Mouse (Mus musculus) heart, embryonic 13.5 days (tissue): ENCODE data around the gene Cyp4f40. TPM values are rescaled to one million over a fixed set of nuclear protein-coding genes. Genes with fewer than 3 reads are reported as not detected.
"Not testable (repeated sequence)": the region's sequence is repeated elsewhere in the genome, so short reads cannot be mapped to it uniquely, and the experiment has no call there.

Experiments
- ATAC-seq: fragments of 200-750 bp; cut with Nextera tagmentation; 2 replicates; pipeline ENCODE4 v1.8.0; 2017; ENCODE audit warnings: moderate TSS enrichment; ENCODE audit not compliant: insufficient number of reproducible peaks, low FRiP score, low TSS enrichment; ENCODE audit errors: extremely low read depth
- H3K27ac ChIP-seq: fragments of 300-500 bp; sonication (generic); replicated peaks from 2 replicates; pipeline ENCODE4 v1.5.1; 2015; ENCODE audit warnings: moderate library complexity, mild to moderate bottlenecking, inconsistent platforms
- H3K27me3 ChIP-seq: fragments of 300-500 bp; sonication (generic); replicated peaks from 2 replicates; pipeline ENCODE4 v1.6.1; 2015; ENCODE audit warnings: mild to moderate bottlenecking, inconsistent platforms
- H3K36me3 ChIP-seq: fragments of 300-500 bp; sonication (generic); 2 replicates; pipeline ENCODE4 v1.6.1; 2015; ENCODE audit warnings: mild to moderate bottlenecking, inconsistent platforms
- H3K4me1 ChIP-seq: fragments of 300-500 bp; sonication (generic); 2 replicates; pipeline ENCODE4 v1.6.1; 2015; ENCODE audit warnings: inconsistent platforms
- H3K4me2 ChIP-seq: fragments of 300-500 bp; sonication (generic); 2 replicates; pipeline ENCODE4 v1.6.1; 2015; ENCODE audit warnings: inconsistent platforms, mild to moderate bottlenecking, moderate library complexity
- H3K4me3 ChIP-seq: fragments of 300-500 bp; sonication (generic); 2 replicates; pipeline ENCODE4 v1.5.1; 2015; ENCODE audit warnings: moderate library complexity, mild to moderate bottlenecking, inconsistent platforms
- H3K9ac ChIP-seq: fragments of 300-500 bp; sonication (generic); 2 replicates; pipeline ENCODE4 v1.6.1; 2015; ENCODE audit warnings: inconsistent platforms, mild to moderate bottlenecking, moderate library complexity
- H3K9me3 ChIP-seq: fragments of 300-500 bp; sonication (generic); 2 replicates; pipeline ENCODE4 v1.6.1; 2016; ENCODE audit warnings: inconsistent platforms
- WGBS: fragments of 180-500 bp; shearing (Covaris S2); methylation state at CpG from one replicate; pipeline ENCODE4 v1.1.7; 2015; ENCODE audit warnings: mixed read lengths; 5-methylcytosine and 5-hydroxymethylcytosine counted together
- polyA plus RNA-seq: library from polyadenylated mRNA; unstranded; fragments of >200 nt; fragmentation: Nextera tagmentation; extraction: Ambion mirVana; gene quantifications from 2 replicates; pipeline ENCODE4 v1.2.1, GENCODE M21; 2015

The Cyp4f40 gene
- polyA plus RNA-seq, result not detected in 2 replicates

DNA sequence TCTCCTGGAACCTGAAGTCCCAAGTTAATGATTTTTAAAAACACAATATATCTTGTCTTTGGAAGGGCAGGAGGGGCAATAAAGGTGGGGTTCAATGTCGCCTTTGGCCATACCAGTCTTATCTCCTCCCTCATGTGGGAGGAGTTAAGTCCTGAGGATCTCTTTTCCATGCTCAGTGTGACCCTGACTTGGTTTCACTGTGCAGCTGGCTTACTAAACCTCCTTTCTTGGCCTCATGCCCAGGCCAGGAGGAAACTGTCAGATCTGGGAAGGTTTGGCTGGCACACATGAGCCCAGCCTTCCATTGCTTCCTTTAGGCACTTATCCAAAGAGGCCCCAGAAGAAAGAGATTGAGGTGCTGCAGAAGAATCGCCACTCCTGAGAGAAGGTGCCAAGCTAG is at the start of gene Cyp4f40:
Cyp4f40 (plus strand) TSS at position 189 of the 400 bp plus-strand sequence.
- Histone ChIP-seq H3K9ac (no peak within 1 kb of the TSS), H3K9me3 (no peaks in the 10 kb centered on the region), H3K27me3 (no peaks in the 10 kb centered on the region), H3K4me3 (no peak within 1 kb of the TSS), H3K4me2 (no peak within 1 kb of the TSS), H3K27ac (no peak within 1 kb of the TSS), H3K4me1 (peaks cover 5% of the 10 kb centered on the region; the same call in 1 of the 2 replicates), H3K36me3 (no peaks in the 10 kb centered on the region)
- no peak for ATAC-seq
- 31% methylated on average over 2 of the region's 2 CpGs for WGBS

DNA sequence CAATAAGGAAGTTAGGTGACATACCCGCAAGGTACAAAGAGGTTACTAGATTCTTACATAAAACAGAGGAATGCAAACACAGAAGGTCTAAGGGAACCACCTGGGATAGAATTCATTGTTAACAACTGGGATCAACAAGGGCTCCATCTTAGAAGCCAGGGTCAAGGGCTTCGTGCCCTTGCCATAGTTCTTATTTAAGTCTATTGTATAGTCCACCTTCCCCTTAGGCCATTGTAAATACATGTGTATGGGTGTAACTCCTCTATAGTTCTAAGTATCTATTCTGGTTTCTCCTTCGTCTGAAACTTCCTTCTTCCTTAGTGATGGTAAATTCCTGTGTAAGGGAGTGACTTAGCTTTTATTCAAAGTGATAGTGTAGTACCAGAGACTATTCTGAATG is 48.5 kb upstream of the Cyp4f40 start:
- not testable (repeated sequence) for H3K27me3 ChIP-seq, H3K27ac ChIP-seq, H3K4me1 ChIP-seq, H3K4me2 ChIP-seq, H3K9me3 ChIP-seq, ATAC-seq, H3K36me3 ChIP-seq, H3K4me3 ChIP-seq, H3K9ac ChIP-seq
- WGBS, result 68% methylated on average over 3 of the region's 3 CpGs

DNA sequence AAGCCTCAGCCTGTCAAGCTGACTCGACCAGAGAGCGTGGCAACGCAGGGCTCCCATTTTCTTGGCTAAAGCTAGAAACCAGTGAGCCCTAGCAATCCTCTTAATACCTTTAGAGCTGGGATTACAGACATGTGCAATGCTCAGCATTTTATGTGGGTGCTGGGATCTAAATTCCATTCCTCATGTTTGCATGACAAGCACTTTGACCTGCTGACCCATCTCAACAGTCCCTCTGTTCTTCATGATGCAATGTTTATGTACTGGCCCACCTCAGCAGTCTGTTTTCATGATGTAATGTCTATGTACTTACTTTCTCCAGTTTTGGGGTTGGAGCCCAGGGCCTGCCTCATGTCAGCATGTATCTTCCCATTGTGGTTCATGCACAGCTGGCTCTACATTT is 47.8 kb upstream of the Cyp4f40 start:
- ATAC-seq, result no peak
- H3K9me3 ChIP-seq, result no peaks in the 10 kb centered on the region
- H3K4me2 ChIP-seq, result no peak overlapping the region
- H3K9ac ChIP-seq, result no peak overlapping the region
- no peaks in the 10 kb centered on the region for H3K27me3 ChIP-seq
- no peaks in the 10 kb centered on the region for H3K4me1 ChIP-seq
- H3K36me3 ChIP-seq, result no peaks in the 10 kb centered on the region
- WGBS, result 79% methylated on average over 3 of the region's 3 CpGs
- no peak overlapping the region for H3K4me3 ChIP-seq
- H3K27ac ChIP-seq, result no peak overlapping the region

DNA sequence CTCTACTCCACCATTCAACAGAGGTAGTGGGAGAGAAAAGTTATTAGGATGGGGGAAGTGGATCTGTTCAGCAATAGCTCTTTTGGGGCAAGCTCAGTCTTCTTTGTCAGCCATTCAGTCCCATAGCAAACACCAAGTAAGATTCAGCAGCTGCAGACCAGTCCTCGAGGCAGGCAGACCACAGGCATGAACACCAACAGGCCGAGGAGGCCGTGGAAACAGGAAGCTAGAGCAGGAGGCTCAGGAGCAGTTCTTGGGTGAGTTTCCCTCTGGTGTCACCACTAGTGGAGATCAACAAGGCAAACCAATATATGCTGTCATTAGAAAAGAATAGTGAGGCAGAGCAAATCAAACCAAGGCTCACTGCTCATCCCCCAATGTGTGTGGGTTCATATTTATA is 46.3 kb upstream of the Cyp4f40 start:
- H3K9me3 ChIP-seq, result 0 out of 2 replicates have a peak, but pooled peaks cover 4% of the 10 kb centered on the region
- no peaks in the 10 kb centered on the region for H3K36me3 ChIP-seq
- H3K9ac ChIP-seq, result no peak overlapping the region
- H3K27ac ChIP-seq, result no peak overlapping the region
- H3K27me3 ChIP-seq, result no peaks in the 10 kb centered on the region
- WGBS, result 72% methylated on average over 3 of the region's 3 CpGs
- H3K4me2 ChIP-seq, result no peak overlapping the region
- ATAC-seq, result no peak
- no peak overlapping the region for H3K4me3 ChIP-seq
- no peaks in the 10 kb centered on the region for H3K4me1 ChIP-seq

DNA sequence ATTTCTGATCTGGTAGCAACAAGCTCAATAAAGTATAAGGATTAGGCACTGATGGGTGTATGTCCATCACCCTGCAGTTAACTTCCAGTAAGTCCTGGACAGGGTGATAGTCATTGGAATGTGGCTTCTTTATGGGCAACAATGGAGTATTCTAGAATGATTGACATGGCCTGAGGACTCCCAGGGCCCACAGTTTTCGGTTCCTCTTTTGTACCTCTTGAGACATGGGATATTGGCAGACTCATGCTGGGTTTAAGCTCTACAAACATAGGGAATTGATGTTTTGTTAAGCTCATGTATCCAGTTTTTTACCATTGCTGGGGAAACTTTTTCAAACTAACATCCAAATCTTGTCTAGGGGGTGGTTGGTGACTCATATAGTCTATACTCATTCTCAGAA is 41.4 kb upstream of the Cyp4f40 start:
- no peaks in the 10 kb centered on the region for H3K4me1 ChIP-seq
- no peaks in the 10 kb centered on the region for H3K36me3 ChIP-seq
- H3K9me3 ChIP-seq, result peaks cover 27% of the 10 kb centered on the region
- H3K27me3 ChIP-seq, result no peaks in the 10 kb centered on the region
- H3K4me3 ChIP-seq, result no peak overlapping the region
- H3K4me2 ChIP-seq, result no peak overlapping the region
- 65% methylated on average over 1 of the region's 1 CpGs for WGBS
- ATAC-seq, result no peak
- H3K27ac ChIP-seq, result no peak overlapping the region
- no peak overlapping the region for H3K9ac ChIP-seq

DNA sequence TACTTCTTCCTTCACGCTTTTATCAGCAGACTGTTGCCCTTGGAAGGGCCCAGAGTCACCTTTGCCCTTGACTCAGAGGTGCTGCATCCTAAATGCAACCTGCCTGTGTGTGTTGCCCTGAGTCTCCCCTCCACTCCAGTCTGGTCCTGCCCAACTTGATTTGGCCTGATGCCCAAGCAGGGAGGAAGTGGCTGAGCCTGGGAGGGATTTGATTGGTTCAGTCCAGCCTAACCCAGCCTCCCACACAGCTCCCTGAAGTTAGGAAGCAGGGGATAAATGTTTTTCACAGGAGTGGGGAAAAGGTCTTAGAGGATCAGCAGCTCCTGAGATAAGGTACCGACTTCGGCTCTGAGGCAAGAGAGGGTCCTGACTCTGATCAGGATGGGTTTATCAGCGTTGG is 37.7 kb upstream of the Cyp4f40 start, which contains the start of gene Cyp4f37:
Cyp4f37 (plus strand) TSS at position 292 of the 400 bp plus-strand sequence.
- not testable (repeated sequence) for H3K9ac ChIP-seq, H3K4me2 ChIP-seq, H3K4me1 ChIP-seq, H3K27me3 ChIP-seq, H3K27ac ChIP-seq, H3K36me3 ChIP-seq, ATAC-seq, H3K4me3 ChIP-seq
- peaks cover 27% of the 10 kb centered on the region for H3K9me3 ChIP-seq
- WGBS, result 44% methylated on average over 4 of the region's 4 CpGs

DNA sequence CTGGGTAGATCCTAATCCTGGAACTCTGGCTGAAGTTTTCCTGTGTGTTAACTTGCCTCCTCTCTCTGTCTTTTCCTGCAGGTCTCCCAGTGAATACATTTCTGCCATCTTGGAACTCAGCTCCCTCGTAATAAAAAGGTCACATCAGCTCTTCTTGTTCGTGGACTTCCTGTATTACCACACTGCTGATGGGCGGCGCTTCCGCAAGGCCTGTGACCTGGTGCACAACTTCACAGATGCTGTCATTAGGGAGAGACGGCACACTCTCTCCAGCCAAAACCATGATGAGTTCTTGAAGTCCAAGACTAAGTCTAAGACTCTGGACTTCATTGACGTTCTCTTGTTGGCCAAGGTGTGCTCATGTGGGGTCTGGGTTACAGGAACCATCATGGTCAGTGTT is 29.0 kb upstream of the Cyp4f40 start:
- not testable (repeated sequence) for H3K9me3 ChIP-seq, H3K27ac ChIP-seq, H3K27me3 ChIP-seq, H3K4me2 ChIP-seq, H3K4me1 ChIP-seq, H3K36me3 ChIP-seq, ATAC-seq, H3K4me3 ChIP-seq, H3K9ac ChIP-seq
- 74% methylated on average over 7 of the region's 7 CpGs for WGBS

DNA sequence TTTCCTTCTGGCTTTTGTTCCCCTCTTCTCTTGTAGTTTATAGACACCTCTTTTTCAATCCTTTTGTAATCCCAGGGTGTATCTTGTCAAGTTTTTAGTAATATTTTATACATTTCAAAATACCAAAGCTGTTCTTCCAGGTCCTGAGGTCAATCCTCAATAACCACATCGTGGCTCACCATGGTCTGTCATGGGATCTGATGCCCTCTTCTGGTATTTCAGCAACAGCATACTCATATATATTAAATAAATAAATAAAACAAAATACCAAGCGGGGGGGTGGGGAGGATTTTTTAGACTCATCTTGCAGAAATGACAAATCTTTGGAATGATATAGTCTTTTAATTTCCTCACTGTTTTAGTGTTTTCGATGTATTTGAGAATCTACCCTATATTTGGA is 26.8 kb upstream of the Cyp4f40 start:
- ATAC-seq, result no peak
- no peaks in the 10 kb centered on the region; the same call in 1 of the 2 replicates for H3K27me3 ChIP-seq

DNA sequence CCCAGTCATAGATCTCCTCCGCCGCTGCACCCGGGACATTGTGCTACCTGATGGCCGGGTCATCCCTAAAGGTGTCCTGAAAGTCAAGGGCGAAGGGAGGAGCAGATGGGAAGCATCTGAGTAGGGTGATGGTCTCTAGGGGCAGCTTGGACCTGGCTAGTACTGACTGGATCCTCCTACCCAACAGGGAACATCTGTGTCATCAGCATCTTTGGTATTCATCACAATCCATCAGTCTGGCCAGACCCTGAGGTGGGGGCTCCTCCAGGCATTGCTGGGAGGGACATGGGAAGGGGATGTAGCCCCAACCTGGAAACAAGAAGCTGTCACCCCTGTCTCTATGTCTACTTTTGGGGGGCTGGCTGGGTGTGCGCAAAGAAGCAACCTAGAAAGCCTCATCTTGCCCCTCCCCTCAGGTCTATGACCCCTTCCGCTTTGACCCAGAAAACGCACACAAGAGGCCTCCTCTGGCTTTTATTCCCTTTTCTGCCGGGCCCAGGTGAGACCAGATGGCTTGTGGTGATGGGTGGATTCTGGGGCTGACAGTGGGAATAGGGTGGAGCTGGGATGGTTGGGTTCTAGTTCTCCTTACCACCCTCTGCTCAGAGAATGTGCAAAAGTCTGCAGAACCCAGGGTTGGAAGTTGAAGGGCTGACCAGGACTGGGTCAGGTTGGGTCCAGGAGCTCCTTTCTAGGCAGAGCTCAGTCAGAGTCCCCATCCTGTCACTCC is 24.3 kb upstream of the Cyp4f40 start:
- not testable (repeated sequence) for H3K4me1 ChIP-seq, H3K27ac ChIP-seq, H3K27me3 ChIP-seq, H3K9me3 ChIP-seq, ATAC-seq, H3K36me3 ChIP-seq
- 80% methylated on average over 9 of the region's 9 CpGs for WGBS
- Histone ChIP-seq H3K4me2 (peak overlapping the region; percentile 69), H3K4me3 (peak overlapping the region; percentile 46), H3K9ac (peak overlapping the region; percentile 75)

More for the DNA sequence above, 26.8 kb upstream of the Cyp4f40 start:
- 63% methylated on average over 3 of the region's 3 CpGs for WGBS
- Histone ChIP-seq H3K9ac (no peak overlapping the region), H3K4me1 (peaks cover 4% of the 10 kb centered on the region), H3K4me2 (no peak overlapping the region), H3K4me3 (no peak overlapping the region), H3K9me3 (no peaks in the 10 kb centered on the region), H3K36me3 (no peaks in the 10 kb centered on the region), H3K27ac (no peak overlapping the region)

DNA sequence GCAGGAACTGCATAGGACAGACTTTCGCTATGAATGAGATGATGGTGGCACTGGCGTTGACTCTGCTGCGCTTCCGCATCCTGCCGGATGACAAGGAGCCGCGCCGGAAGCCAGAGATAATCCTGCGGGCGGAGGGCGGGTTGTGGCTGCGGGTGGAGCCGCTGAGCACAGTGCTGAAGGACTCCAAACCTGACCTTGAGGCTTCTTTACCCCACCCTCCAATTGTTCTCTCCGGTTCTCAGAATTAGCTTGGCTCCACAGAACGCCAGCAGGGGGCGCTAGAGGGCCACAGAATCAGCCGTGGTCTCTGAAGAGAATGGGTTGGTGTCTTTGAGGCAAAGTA is 23.8 kb upstream of the Cyp4f40 start:
- no peak overlapping the region for H3K27ac ChIP-seq
- peaks cover 4% of the 10 kb centered on the region for H3K4me1 ChIP-seq
- peak overlapping the region; percentile 69 for H3K4me2 ChIP-seq
- no peaks in the 10 kb centered on the region for H3K36me3 ChIP-seq
- no peak for ATAC-seq
- peak overlapping the region; percentile 46 for H3K4me3 ChIP-seq
- H3K27me3 ChIP-seq, result no peaks in the 10 kb centered on the region; the same call in 1 of the 2 replicates
- H3K9me3 ChIP-seq, result no peaks in the 10 kb centered on the region
- peak overlapping the region; percentile 75 for H3K9ac ChIP-seq
- 1% methylated on average over 17 of the region's 17 CpGs for WGBS

DNA sequence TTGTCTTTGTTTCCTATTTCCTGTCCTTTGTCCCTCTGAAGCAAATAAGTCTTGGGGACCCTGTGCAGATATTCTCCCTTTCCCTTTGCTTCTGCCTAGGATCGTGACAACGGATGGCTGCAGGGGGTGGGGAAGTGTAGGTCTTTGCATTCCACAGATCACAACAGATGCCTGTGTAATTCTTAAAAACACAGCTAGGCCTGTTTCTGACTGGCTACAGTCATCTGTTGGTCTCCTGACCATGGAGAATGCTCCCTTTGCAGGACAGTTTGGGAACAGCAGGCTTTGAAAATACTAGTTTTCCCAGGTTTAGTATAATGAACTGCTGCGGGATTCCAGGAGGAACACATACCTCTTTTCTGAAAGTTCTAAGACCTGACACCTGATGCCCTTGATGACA is 22.4 kb upstream of the Cyp4f40 start:
- H3K9me3 ChIP-seq, result no peaks in the 10 kb centered on the region
- H3K36me3 ChIP-seq, result no peaks in the 10 kb centered on the region
- no peak overlapping the region for H3K4me2 ChIP-seq
- no peaks in the 10 kb centered on the region; the same call in 1 of the 2 replicates for H3K27me3 ChIP-seq
- peaks cover 4% of the 10 kb centered on the region for H3K4me1 ChIP-seq
- H3K9ac ChIP-seq, result no peak overlapping the region
- no peak for ATAC-seq
- H3K4me3 ChIP-seq, result no peak overlapping the region
- no peak overlapping the region for H3K27ac ChIP-seq
- 51% methylated on average over 3 of the region's 3 CpGs for WGBS

DNA sequence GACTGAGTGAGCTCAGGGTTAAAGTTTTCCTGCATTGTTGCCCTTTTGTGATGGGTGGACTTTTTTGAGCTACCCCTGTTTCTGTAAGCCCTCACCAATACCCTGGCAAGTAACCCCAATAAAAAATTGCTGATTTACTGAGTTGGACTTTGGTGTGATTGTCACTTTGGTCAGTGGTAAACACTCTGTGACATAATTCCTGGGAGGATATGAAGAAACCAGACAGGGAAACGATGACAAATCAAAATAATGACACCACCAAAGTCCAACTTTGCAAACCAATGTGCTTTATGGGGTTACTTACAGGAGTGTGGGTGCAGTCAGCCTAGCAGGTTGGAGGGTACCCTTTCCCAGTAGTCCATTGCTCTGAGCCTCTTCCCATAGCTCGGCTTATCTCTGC is 21.5 kb upstream of the Cyp4f40 start:
- no peak for ATAC-seq

More for the DNA sequence above, 21.5 kb upstream of the Cyp4f40 start:
- Histone ChIP-seq H3K9me3 (no peaks in the 10 kb centered on the region), H3K27ac (no peak overlapping the region), H3K4me2 (no peak overlapping the region), H3K36me3 (no peaks in the 10 kb centered on the region), H3K4me3 (no peak overlapping the region), H3K27me3 (no peaks in the 10 kb centered on the region), H3K4me1 (peaks cover 4% of the 10 kb centered on the region), H3K9ac (no peak overlapping the region)
- 76% methylated on average over 2 of the region's 2 CpGs for WGBS
